Mouse (Mus musculus) forebrain, embryonic 11.5 days (tissue): ENCODE measurements around the gene Ppp5c. TPM values are rescaled to one million over a fixed set of nuclear protein-coding genes. Genes with fewer than 3 reads are reported as not detected.

Experiments
- ATAC-seq: fragments of 200-750 bp; cut with Nextera tagmentation; replicated peaks from 2 replicates; pipeline ENCODE4 v1.8.0; 2017; ENCODE audit warnings: moderate TSS enrichment; ENCODE audit not compliant: low FRiP score
- DNase-seq: peaks from one replicate; pipeline ENCODE4 v3.0.0-alpha.2; 2017; ENCODE audit warnings: low spot score
- H3K27ac ChIP-seq: fragments of 300-500 bp; sonication (generic); 2 replicates; pipeline ENCODE4 v1.5.1; 2014; ENCODE audit warnings: low read depth, low read length
- H3K27me3 ChIP-seq: fragments of 300-500 bp; sonication (generic); 2 replicates; pipeline ENCODE4 v1.6.1; 2014; ENCODE audit warnings: mild to moderate bottlenecking, low read length, mixed read lengths; ENCODE audit not compliant: control insufficient read depth, insufficient read depth
- H3K36me3 ChIP-seq: fragments of 300-500 bp; sonication (generic); 2 replicates; pipeline ENCODE4 v1.6.1; 2014; ENCODE audit warnings: mild to moderate bottlenecking, low read length, moderate library complexity, mixed read lengths; ENCODE audit not compliant: control insufficient read depth, insufficient read depth
- H3K4me1 ChIP-seq: fragments of 300-500 bp; sonication (generic); replicated peaks from 2 replicates; pipeline ENCODE4 v1.6.1; 2014; ENCODE audit warnings: low read length, mixed read lengths; ENCODE audit not compliant: control insufficient read depth, insufficient read depth
- H3K4me2 ChIP-seq: fragments of 300-500 bp; sonication (generic); 2 replicates; pipeline ENCODE4 v1.6.1; 2014; ENCODE audit warnings: low read depth, mild to moderate bottlenecking, low read length, moderate library complexity, mixed read lengths; ENCODE audit not compliant: severe bottlenecking
- H3K4me3 ChIP-seq: fragments of 300-500 bp; sonication (generic); 2 replicates; pipeline ENCODE4 v1.5.1; 2014; ENCODE audit warnings: low read depth, low read length
- H3K9ac ChIP-seq: fragments of 300-500 bp; sonication (generic); 2 replicates; pipeline ENCODE4 v1.6.1; 2014; ENCODE audit warnings: low read length
- H3K9me3 ChIP-seq: fragments of 300-500 bp; sonication (generic); 2 replicates; pipeline ENCODE4 v1.6.1; 2016; ENCODE audit warnings: low read length, mixed read lengths; ENCODE audit not compliant: control insufficient read depth
- WGBS: fragments of 180-500 bp; shearing (Covaris S2); extraction: QIAGEN DNeasy Blood & Tissue Kit; methylation state at CpG from one replicate; pipeline ENCODE4 v1.1.7; 2014; 5-methylcytosine and 5-hydroxymethylcytosine counted together
- polyA plus RNA-seq: library from polyadenylated mRNA; unstranded; fragments of >200 nt; fragmentation: Nextera tagmentation; extraction: Ambion mirVana; gene quantifications from 2 replicates; pipeline ENCODE4 v1.2.1, GENCODE M21; 2014

Gene Ppp5c
- polyA plus RNA-seq, 1 experiment from 2014 or later: 123 TPM

- Histone ChIP-seq H3K9me3 (no peaks in the 10 kb centered on the region), H3K27ac (no peak overlapping the region), H3K27me3 (no peaks in the 10 kb centered on the region), H3K4me1 (no peaks in the 10 kb centered on the region), H3K9ac (no peak overlapping the region), H3K4me3 (no peak overlapping the region), H3K36me3 (no peaks in the 10 kb centered on the region), H3K4me2 (no peak overlapping the region)
- 86% methylated on average over 5 of the region's 5 CpGs for WGBS
- no peak for ATAC-seq
- DNase-seq: peak; percentile 29
Observed at GRCm38 (mm10) chr7:17047041-17047682, 19.4 kb upstream of the Ppp5c start.

GRCm38 (mm10) chr7:17045743-17046142, 18.0 kb upstream of the Ppp5c start:
- no peak overlapping the region for H3K9ac ChIP-seq
- no peaks in the 10 kb centered on the region for H3K9me3 ChIP-seq

GRCm38 (mm10) chr7:17039373-17039772, 11.6 kb upstream of the Ppp5c start:
- no peak for DNase-seq
- Histone ChIP-seq H3K4me2 (no peak overlapping the region), H3K27ac (no peak overlapping the region), H3K4me1 (no peaks in the 10 kb centered on the region), H3K4me3 (no peak overlapping the region), H3K27me3 (no peaks in the 10 kb centered on the region), H3K36me3 (no peaks in the 10 kb centered on the region), H3K9ac (no peak overlapping the region), H3K9me3 (no peaks in the 10 kb centered on the region)
- no peak for ATAC-seq
- 92% methylated on average over 7 of the region's 7 CpGs for WGBS

More at GRCm38 (mm10) chr7:17045743-17046142, 18.0 kb upstream of the Ppp5c start:
- WGBS: 95% methylated on average over 1 of the region's 1 CpGs
- Histone ChIP-seq H3K4me2 (no peak overlapping the region), H3K36me3 (no peaks in the 10 kb centered on the region), H3K4me1 (no peaks in the 10 kb centered on the region), H3K4me3 (no peak overlapping the region), H3K27me3 (no peaks in the 10 kb centered on the region), H3K27ac (no peak overlapping the region)
- peak; percentile 47 for DNase-seq
- ATAC-seq: no peak

- Histone ChIP-seq H3K27ac (no peak overlapping the region), H3K36me3 (no peaks in the 10 kb centered on the region), H3K4me1 (no peaks in the 10 kb centered on the region), H3K4me2 (no peak overlapping the region), H3K4me3 (no peak overlapping the region), H3K9me3 (no peaks in the 10 kb centered on the region), H3K27me3 (no peaks in the 10 kb centered on the region), H3K9ac (no peak overlapping the region)
- ATAC-seq: peak; percentile 53; the same call in 1 of the 2 replicates
- no peak for DNase-seq
- WGBS: 45% methylated on average over 9 of the region's 9 CpGs
Observed at GRCm38 (mm10) chr7:17038018-17038695, 10.4 kb upstream of the Ppp5c start.

GRCm38 (mm10) chr7:17030239-17030638, 2.5 kb upstream of the Ppp5c start:
- no peak overlapping the region for H3K4me3 ChIP-seq
- H3K9me3 ChIP-seq: no peaks in the 10 kb centered on the region
- H3K9ac ChIP-seq: no peak overlapping the region
- H3K4me1 ChIP-seq: peaks cover 10% of the 10 kb centered on the region; the same call in 1 of the 2 replicates
- no peak overlapping the region for H3K27ac ChIP-seq
- WGBS: 81% methylated on average over 7 of the region's 7 CpGs
- H3K4me2 ChIP-seq: no peak overlapping the region
- no peaks in the 10 kb centered on the region for H3K36me3 ChIP-seq
- no peak for ATAC-seq
- H3K27me3 ChIP-seq: no peaks in the 10 kb centered on the region
- DNase-seq: no peak

GRCm38 (mm10) chr7:17028923-17029322, 1.2 kb upstream of the Ppp5c start:
- Histone ChIP-seq H3K27ac (no peak overlapping the region), H3K4me2 (no peak overlapping the region), H3K9me3 (no peaks in the 10 kb centered on the region), H3K4me3 (no peak overlapping the region), H3K4me1 (peaks cover 13% of the 10 kb centered on the region; the same call in 1 of the 2 replicates), H3K9ac (no peak overlapping the region), H3K36me3 (no peaks in the 10 kb centered on the region), H3K27me3 (no peaks in the 10 kb centered on the region)
- WGBS: 80% methylated on average over 7 of the region's 7 CpGs
- no peak for DNase-seq
- no peak for ATAC-seq

GRCm38 (mm10) chr7:17026710-17027587, 775 bp downstream of the Ppp5c start:
- peak overlapping the region; percentile 62 for H3K4me3 ChIP-seq
- no peak for DNase-seq

GRCm38 (mm10) chr7:17025896-17026622, 1.7 kb downstream of the Ppp5c start:
- H3K4me3 ChIP-seq: peak overlapping the region; percentile 62
- no peaks in the 10 kb centered on the region for H3K27me3 ChIP-seq
- peaks cover 6% of the 10 kb centered on the region; the same call in 1 of the 2 replicates for H3K36me3 ChIP-seq
- no peaks in the 10 kb centered on the region for H3K9me3 ChIP-seq
- no peak overlapping the region for H3K27ac ChIP-seq
- H3K4me2 ChIP-seq: peak overlapping the region; percentile 56
- H3K4me1 ChIP-seq: peaks cover 15% of the 10 kb centered on the region; the same call in 1 of the 2 replicates
- 83% methylated on average over 9 of the region's 9 CpGs for WGBS
- DNase-seq: no peak
- ATAC-seq: no peak
- peak overlapping the region; percentile 78 for H3K9ac ChIP-seq

More at GRCm38 (mm10) chr7:17026710-17027587, 775 bp downstream of the Ppp5c start:
- no peak overlapping the region for H3K27ac ChIP-seq
- no peaks in the 10 kb centered on the region for H3K9me3 ChIP-seq
- no peaks in the 10 kb centered on the region for H3K27me3 ChIP-seq
- H3K4me2 ChIP-seq: peak overlapping the region; percentile 56
- ATAC-seq: peak; percentile 73
- H3K36me3 ChIP-seq: peaks cover 4% of the 10 kb centered on the region; the same call in 1 of the 2 replicates
- H3K4me1 ChIP-seq: peaks cover 15% of the 10 kb centered on the region; the same call in 1 of the 2 replicates
- H3K9ac ChIP-seq: peak overlapping the region; percentile 78
- 10% methylated on average over 24 of the region's 24 CpGs for WGBS
